Mouse (Mus musculus): ENCODE data around the gene Ccdc15.

The Ccdc15 gene

DNA sequence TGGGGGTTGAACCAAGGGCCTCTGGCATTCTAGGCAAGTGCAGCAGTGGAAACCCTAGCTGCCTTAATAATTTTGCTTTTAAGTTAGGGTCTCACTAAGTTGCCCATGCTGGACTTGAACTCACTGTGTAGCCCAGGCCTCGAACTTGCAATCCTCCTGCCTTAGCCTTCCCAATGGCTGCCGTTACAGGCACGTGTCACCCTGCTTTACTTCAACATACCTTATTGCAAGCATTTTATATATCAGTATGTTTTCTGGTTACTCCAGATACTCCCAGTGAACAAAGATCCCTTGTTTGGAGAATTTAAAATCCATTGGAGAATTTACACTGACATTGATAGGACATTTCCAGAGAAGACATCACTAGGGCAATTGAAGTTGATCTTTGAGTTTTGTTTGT, 818 bp upstream of the Ccdc15 start:
- peak in 1 of 2 experiments; percentile 7 for DNase-seq

DNA sequence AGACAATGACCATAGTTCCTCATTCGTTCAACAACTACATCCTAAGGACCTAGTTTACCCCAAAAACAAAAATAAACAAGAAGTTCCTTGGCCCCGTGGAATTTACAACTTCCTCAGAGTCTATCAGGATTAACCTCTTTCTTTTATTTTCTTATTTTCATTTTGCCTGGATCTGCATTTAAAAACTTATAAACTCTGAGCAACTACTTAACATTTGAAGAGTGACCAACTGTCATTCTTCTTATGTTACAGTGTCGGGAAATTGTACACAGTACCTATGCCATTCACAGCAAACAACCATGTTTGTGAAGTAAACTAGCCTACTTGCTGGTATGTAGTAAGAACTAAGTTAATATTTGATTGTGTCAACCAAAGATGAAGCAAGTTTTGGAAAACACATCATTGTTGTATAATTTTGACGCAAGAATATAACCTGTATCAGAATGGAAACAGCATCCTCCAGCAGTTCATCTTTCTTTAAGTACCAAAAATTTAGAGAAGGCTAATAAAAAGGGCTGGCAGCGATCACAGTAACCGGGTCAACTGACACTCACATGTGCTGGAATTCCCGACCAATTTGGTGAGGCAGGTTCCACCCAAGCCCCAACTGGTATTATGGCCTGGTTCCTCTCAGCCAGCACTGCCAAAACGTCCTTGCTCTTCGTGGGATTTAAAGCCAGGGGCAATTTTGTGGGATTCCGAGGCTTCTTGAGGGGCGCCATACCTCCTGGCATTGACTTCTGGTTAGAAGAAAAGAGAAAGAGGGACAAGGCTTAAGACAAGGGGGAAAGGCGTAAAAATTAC, 846 bp downstream of the Ccdc15 start:
- DNase-seq, result peak in 1 of 2 experiments; percentile 24

DNA sequence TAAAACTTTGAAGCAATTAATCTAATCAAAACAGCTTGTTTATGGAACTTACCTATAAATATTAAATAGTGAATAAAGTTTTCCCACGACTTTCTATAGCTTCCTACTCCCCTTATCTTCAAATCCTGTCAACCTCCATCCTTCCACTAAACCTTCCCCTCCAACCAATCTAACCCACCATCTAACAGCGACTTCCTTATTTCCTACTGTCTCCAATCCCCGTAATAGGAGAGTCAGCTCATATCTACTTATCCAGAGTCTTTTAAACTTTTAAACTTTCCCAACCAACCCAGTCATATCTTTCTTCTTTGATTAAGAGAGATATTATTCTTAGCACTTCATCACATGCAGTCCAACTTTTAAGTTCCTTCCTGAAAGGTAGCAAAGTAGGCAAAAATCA, 2.8 kb downstream of the Ccdc15 start:
- DNase-seq, result no peak

DNA sequence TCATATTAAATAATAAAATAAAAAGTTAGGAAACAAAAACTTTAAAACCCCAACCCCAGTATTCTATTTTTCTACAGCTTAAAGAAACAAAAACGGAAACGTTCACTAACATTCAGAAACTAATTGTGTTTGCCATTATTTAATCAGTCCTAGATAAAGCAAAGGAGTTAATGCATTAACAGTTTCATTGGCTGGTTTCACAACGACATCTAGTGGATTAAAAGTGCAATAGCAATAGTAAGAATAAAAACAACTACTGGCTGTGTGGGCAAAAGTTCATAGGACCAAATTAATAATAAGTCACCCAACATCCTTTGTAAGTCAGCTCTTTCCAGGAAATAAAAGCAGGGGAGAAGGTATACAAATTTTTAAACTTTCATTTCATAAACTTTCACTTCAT, 18.8 kb downstream of the Ccdc15 start:
- no peak for DNase-seq

DNA sequence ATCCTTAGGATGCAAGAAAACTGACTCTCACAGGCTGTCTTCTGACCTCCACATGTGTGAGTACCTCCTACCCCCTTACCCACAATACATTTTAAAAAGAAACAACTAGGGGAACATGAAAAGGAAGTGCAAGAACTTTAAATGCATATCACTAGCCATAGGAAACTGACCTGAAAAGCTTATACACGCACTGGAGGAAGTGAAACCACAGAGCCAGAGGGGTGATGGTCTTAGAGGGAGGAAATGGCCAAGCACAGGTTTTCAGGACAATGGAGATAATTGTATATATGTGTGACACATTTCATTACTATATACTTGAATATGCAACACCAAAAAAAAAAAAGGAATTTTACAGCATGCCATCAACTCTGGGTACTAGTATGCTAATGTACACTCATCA, 46.5 kb downstream of the Ccdc15 start:
- no peak for DNase-seq

DNA sequence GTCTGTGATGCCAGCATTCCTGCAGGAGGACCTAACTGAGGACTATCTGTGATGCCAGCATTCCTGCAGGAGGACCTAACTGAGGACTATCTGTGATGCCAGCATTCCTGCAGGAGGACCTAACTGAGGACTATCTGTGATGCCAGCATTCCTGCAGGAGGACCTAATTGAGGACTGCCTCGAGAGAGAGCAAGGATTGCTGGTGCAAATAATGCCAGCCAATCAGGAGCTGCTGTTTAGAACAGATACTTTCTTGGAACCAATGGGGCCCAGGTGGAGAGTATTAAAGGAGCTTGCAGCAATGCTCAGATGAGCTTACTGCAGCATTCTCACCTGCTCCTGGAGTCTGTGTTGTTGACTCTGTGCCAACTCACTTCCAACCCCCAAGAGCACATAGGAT, 47.7 kb downstream of the Ccdc15 start:
- peak; percentile 5 to 32 for DNase-seq

DNA sequence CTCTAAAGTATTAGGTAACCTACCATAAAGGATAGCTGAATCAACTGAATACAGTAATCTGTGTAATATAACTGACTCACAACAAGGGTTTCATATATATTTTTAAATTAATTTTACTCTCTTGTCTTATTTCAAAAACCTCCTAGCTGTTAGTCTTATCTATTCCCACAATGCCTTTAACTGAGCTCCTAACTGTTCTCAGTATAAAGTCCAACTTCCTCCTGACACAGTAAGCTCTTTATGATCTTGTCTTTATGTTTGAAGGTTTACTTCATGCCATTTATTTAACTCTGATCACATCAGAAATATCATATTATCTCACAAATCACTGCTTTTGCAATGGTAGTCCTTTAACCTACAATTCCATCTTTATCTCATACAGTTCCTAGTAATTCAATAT, 52.6 kb downstream of the Ccdc15 start:
- DNase-seq, result no peak

DNA sequence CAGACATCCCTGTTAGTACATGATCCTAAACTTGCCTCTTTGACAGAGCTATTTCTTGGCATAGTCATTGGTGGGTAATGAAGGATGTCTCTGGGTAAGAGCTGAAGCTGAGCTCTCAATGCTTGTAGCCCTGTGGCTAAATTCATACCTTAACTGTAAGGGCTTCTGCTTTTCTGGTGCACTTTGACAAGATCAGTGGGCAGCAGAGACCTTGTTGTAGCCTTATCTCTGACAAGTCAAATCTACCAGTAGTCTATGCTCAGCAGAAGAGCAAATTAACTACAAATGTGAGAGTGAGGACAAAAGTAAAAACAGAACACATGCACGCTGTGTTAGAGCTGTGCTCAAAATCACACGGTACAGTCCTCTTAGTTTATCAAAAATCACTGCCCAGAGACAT, 81.6 kb downstream of the Ccdc15 start:
- no peak for DNase-seq

DNA sequence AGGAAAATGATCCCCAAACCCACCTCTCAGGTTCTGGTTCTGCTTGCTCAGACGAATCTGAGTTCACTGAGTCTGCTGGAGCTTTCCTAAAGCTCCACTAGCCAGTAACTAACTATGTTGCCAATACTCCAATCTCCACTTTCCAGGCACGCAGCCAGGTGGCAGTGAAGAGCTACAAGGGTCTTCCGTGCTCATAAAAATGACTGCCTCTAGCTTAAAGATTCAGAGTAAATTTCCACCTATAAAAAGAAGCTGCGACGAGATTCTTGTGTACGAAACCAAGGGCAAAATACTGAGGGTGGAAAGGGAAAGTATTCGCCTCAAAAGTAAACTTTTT, 92.4 kb downstream of the Ccdc15 start:
- peak; percentile 64 to 79 for DNase-seq

DNA sequence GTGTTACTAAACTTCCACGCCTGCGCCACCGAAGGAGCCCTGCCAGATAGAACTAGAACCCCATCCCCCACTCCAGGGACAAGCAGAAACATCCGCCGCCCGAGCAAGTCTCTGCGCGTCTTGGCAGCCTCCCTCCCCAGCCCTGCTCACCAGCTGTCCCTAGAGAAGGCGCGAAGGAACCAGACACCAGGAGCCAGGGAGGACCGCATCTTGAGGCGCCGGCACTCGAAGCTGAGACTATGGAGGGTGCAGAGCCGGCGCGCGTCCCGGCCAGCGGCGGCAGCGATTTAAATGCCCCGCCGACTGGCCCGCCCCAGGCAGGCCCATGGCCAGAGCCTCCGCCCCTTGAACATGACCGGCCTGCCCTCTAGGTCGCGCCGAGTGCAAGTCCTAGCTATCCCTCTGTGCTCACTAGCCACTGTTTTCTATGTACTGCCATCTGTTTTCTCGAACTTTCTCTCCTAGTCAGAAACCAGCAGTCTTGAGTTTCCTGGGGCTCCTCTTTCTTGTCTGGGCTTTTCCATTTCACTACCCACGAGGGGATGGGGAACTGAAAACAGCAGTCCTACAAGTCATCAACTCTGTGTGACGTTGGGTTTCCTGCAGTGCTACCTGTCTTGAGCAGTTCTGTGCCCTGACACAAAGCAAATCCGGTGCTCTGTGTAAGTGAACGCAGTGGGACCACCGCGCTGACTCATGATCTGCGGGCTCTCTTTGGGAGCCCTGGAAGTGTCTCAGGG, 92.9 kb downstream of the Ccdc15 start, which contains the start of gene Slc37a2:
Slc37a2 (minus strand) TSS at position 590 of the 740 bp plus-strand sequence.
- DNase-seq, result peak; percentile 45 to 56

DNA sequence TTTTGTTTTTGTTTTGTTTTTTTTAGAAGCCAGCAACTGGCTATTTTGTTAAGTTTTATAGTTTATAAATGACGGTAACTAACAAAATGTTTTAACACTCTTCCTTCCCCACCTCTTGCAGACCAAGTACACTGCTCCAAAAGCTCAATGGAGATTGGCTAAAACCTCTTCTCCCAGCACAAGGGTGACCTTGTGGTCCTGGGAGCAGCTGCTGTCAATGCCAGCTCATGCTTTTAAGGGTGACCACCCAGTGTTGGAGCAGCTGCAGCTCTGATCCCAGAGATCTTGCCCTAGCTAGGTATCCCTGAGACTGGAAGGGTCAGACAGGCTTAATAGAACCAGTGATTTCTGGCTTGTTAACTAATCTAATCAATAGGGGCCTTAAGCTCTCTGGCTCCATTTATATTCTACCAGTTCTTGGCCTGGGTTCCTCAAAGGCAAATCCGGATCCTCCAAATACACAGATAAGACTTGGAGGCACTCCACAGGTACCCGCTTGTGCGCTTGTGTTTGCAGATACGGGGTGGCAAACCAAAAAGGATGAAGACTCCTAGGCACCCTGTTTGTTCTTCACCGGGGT, 93.6 kb downstream of the Ccdc15 start:
- DNase-seq, result no peak

DNA sequence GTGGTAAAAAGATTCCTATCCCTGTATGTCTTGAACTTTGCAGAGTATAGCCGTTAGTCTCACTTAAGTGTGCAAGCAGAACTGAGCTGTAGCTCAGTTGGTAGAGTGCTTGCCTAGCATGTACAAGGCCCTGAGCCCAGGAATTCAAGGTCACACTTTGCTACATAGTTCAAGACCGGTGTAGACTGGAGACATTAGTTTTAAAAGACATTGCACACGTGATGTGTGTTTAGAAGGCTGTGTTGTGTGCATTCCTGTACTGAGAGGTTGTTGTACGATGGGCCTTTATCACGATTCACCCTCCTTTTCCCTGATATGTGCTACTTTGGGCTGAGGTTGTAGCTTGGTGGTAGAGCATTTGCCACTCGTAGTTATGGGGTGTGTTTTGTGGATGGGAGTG, 97.6 kb downstream of the Ccdc15 start:
- DNase-seq, result no peak

DNA sequence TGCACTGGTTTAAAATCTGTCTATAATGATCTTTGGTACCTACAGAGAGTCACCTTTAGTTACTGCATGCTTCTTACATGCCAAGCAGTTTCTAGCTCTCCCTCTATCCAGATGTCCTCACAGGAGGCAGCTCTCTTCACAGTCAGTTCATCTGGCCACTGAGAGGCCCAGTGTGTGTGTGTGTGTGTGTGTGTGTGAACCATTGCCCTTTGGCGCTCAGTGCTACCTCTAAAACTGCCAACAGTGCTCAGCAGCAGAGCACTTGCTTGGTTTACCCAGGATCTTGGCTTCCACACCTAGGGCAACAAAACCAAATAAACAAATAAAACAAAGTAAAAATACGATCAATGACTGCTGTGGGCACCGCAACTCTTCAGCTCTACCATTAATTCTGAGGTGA, 98.3 kb downstream of the Ccdc15 start:
- DNase-seq, result peak in 1 of 2 experiments; percentile 34

DNA sequence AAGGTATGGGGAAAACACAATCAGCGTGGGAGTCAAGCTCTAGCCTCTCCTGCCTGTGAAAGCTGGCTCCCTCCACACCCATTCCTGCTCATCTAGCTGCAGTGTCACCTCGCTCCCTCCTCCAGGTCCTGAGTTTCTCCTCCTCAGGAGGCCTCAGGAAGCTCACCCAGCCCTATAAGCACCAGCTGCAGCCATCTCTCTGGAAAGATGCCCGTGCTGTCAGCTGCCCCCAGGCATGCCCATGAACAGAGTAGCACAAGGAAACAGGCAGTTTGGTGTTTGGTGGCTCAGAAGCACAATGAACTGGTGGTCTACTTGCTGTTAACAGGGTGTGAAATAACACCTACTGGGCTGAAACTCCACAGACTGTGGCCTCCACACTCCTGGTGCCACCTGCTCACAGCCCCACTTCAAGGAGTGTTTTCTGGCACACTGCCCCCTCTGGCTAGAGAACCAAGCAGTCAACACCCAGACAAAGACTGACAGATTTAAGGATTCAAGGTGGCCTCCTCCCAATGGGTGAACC, 99.8 kb downstream of the Ccdc15 start:
- peak; percentile 38 to 59 for DNase-seq

DNA sequence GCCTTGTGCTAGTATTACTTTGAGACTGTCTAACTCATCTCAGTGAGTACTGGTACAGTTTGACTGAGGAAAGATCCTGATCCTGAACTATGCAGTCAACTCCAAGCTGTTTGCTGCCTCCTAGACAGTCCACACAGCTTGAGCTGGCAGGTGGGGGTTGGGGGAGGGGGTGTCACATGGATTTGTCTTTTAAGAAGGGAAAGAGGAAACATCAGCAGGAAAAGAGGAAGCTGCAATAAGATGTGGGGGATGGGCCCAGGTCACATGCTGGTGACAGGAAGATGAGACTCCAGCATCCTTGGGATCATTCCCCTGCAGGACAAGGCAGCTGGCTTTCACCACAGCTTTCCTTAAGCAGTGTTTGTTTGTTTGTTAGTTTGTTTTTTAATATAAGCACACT, 100.8 kb downstream of the Ccdc15 start:
- peak in 1 of 2 experiments; percentile 23 for DNase-seq

DNA sequence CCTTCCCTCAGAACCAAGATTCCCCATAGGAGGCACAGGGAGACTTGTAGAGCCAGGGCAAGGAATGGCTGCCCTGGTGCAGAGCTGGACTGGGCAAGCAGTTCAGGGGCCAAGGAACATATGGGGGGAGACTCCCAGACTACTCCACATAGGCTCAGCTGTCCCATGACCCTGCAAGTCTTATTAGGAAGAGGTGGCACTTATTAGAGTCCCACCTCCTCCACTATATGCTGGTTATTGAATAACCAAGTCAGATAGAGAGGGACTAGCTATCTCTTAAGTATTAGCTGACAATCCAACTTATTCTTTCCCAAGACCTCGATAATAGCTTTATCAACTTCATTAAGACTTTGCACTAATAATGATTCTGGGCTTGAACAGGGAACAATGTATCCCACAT, 102.4 kb downstream of the Ccdc15 start:
- DNase-seq, result no peak

DNA sequence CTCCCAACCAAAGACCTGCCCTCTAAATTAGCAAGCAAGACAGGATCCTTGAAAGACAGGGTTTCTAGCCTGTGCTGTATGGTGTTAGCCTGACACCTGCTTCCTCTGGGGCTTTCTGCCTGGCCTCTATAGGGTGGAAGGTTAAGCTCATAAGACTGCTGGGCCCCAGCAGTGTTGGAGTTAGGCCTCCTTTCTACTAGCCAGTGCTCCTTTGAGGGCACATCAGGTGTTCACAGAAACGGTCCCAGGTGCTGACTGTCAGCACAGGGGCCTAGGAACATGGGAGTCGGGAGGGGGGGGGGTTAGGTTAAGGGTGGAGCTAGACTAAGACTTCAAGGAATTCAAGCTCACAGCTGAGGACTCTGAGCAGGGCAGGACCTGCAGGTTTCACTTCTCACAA, 102.8 kb downstream of the Ccdc15 start:
- no peak for DNase-seq

DNA sequence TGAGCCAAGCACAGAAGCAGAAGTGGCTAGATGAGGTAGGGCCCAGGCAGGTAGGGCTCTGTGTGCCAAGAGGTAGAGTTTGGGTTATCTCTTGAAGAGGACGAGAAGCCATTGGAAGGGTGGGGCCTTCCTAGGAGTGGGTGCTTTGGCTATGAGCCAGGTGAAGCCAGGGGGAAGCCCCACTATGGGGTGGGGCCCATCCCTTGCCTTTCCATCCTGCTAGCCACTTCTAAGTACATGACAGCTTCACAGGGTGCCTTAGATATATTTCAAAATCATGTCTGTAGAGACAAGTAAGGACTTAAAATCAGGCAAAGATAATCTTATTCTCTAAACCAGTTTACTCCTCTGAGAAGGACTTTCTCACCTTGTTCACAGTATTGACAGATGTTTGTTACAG, 103.6 kb downstream of the Ccdc15 start:
- no peak for DNase-seq

DNA sequence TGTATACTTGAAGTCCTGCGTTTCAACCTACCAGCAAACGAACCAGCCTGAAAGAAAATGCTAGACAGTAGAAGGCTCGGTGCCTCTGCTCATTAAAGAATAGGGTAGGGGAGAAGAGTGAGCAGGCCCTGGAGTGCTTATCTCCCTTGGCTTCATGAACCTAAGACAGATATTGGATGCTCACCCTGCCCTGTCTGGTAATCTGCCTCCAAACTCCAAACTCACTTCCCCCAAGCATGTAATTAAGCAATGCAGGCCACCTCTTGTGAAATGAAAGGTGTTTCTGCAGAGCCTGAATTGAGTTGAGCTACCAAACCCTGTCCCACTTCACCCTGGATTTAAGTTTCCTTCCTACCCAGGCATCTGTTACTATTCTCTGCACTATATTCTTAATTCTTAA, 105.5 kb downstream of the Ccdc15 start:
- no peak for DNase-seq

DNA sequence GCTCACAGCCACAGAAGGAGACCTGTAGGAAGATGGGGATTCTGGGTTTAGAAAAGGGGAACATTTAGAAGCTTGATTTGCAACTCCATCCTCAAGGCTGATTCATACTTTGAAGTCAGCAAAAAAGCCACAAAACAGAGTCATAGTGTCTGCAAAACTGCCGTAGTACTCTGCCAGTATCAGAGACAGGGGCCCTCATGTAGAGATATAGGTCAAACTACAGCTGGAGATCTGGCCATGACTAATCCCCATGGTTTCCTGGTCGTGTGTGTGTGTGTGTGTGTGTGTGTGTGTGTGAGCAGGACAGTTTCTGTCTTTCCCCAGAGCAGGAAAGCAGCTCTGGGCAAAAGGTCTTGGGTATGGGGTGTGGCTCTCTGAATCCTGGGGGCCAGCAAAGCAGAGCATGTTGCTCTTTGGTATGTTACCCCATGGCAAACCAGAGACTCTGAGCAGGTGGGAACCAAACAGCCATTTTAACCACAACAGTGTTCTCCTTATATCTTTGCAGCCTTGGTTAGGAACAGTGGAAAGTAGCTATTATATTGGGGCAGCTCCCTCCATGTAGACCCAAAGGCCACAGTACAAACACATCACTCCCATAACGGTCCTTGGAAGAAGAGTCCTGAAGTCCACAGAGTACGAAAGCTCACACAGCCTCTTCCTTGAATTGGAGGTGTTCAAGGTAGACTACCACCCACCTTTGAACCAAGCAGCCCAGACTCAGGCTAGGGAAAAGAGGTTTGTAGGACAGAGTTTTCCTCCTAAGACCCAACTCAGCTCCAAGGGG, 112.1 kb downstream of the Ccdc15 start:
- peak; percentile 17 to 36 for DNase-seq

DNA sequence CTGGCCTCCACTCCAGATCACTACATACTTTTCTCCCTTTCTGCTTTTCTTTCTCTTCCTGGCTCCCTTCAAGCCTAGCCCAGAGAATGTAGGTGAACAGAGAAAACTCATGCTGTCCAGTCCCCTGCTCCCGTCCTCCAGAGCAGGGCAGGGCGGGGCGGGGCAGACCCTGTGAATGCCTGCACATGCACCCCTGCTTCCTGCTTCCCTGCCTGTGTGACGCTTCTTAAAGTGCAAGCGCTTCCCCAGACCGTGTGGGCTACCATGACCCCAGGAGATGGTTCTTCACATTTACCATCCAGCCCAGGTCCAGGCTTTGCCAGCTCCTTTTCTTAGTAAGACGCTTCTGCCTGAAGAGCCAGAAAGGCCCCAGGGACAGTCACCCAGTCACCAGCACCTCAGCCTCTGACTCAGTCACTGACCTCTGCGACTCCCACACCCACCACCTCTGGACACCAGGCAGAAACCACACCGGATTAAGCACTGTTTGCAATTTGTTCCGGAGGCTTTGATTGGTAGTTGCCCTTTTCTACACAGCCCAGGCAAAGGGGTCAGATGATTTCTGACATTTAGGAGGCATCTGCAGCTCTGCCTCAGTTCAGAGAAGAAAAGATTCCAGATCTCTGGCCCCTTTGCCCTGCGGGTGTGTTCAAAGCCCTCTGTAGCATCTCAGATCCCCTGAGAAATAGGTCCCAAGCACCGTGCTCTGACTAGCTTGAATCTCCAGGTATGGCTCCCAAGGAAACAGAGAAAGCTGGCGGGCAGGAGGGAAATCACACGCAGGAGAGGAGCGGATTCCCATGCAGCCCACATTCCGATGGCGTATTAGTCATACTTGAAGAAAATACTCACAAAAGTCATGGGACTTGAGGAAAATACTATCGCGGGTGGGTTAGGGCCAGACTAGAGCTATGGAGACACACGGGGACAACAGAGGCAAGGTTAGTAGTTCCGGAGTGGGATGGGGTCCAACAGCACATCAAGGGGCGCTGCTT, 115.7 kb downstream of the Ccdc15 start:
- no peak for DNase-seq

Data from cerebellum, postnatal 14 days (tissue).